Mouse (Mus musculus) mesoderm, embryonic 11.5 days (tissue): ENCODE results near the gene Edil3.

ENCODE experiments used
- DNase-seq: peaks from one replicate; pipeline ENCODE4 v3.0.0-alpha.2; 2012; ENCODE audit warnings: low read depth, low spot score

Gene Edil3

DNA sequence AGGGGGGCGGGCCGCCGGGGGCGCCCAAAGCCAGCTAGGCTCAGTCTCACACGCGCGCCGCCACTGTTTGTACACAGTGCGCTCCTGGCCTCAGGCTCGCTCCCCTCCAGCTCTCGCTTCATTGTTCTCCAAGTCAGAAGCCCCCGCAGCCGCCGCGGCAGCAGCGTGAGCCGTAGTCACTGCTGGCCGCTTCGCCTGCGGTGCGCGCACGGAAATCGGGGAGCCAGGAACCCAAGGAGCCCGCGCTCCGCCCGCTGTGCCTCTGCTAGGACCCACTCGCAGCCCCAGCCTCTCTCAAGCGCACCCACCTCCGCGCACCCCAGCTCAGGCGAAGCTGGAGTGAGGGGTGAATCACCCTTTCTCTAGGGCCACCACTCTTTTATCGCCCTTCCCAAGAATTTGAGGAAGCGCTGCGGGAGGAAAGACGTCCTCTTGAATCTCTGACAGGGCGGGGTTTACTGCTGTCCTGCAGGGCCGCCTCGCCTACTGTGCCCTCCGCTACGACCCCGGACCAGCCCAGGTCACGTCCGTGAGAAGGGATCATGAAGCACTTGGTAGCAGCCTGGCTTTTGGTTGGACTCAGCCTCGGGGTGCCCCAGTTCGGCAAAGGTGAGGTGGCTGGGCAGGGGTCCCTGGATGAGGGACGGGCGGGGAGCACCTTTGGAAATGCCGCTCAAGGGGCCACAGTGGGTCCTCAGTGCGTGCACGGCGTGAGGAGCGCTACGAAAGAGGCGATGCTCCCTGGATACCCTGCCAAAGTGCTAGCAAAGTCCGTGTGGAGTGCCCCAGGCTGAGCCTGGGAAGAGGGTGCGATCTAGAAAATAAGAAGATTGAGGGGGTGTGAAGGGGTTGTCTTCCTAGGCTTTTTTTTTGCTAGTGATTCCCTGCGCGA lies at the start of gene Edil3:
Gene Edil3, plus strand, starts transcription at position 33 of the 892 bp plus-strand sequence.
- peak; percentile 65 for DNase-seq

DNA sequence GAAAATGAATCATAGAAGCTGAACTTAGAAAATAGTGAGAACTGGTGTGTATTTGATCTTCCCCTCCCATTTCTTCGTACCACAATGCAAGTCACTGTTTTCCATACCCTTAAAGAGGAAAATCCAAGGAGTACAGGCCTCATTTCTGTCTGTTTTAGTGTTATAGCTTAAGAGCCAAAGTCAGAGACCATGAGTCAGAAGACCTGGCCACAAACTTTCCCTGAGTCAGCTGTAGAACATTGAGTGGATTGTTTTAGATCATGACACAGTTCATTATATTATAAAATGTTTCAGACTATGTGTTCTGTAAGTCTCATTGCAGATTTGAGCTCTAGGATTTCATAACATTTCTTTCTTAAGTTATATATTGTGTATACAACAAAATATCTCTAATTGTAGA lies 22.1 kb upstream of the Edil3 start:
- DNase-seq = no peak

DNA sequence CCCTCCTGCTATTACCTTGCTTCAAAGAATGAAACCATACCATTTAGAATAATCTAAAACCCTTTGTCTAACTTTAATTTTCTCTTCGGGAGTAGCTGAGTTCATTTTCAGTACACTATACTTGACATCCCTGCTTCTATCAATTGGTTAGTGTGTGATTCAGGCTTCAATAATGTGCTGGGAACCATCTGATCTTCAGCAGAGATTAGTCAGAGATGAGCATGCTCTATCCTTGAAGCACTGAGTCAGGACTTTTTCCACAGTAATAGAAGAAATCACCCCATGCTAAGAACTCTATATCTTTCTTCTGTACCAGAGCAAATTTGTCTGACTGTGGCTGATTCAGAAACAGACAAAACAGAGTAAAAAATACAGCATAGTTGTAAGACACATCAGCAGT lies 20.3 kb upstream of the Edil3 start:
- DNase-seq = no peak

DNA sequence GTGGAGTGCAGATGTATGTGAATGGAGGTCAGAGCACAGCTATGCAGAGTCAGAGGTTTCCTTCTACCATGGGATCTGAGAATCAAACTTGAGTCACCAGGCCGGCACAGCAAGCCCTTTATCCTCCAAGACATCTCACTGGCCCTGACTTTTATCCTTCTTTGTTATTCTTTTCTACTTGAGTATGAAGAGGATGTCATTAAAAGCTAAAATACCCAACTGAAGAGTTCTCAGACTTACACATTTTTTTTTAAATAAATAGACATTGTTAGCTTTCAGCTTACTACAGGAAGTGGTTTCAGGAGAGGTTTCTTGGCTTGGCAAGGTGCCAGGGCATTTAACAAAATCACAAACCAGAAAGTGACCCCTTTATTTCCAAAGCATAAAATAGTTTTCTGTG lies 15.4 kb upstream of the Edil3 start:
- no peak for DNase-seq

DNA sequence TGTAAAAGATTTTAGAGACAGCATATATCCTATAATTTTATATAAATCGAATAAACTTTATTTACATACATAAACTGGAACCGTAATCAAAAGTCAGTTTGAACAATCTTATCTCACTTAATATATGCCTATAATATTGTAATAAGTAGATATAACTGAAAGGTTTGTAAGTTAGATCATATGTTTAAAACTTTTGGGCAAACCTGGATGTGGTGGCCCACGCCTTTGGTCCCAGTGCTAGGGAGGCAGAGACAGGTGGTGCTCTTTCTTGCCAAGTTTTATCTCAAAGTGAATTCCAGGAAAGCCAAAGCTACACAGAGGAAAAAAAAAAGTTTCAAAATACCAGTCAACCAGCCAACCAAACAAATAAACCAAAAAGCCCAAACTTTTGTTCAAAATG lies 15.0 kb upstream of the Edil3 start:
- no peak for DNase-seq

DNA sequence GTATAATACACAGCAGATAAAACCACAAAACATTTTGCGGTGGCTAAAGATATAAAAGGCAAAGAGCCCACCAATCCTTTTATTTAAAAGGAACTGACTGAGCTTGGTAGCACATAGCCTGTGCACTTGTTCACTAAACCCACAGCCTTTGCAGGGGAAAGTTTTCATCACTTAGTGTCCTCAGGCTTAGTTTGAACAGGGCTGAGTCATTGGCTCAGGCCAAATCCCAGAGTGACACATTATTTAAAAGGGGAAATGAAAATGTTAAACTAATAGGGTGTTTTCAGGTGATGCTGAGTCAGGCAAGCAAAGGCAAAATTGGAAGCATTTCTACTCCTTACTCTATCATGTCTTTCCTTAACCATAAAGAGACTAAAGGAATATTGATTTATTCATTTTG lies 11.2 kb upstream of the Edil3 start:
- DNase-seq = no peak

DNA sequence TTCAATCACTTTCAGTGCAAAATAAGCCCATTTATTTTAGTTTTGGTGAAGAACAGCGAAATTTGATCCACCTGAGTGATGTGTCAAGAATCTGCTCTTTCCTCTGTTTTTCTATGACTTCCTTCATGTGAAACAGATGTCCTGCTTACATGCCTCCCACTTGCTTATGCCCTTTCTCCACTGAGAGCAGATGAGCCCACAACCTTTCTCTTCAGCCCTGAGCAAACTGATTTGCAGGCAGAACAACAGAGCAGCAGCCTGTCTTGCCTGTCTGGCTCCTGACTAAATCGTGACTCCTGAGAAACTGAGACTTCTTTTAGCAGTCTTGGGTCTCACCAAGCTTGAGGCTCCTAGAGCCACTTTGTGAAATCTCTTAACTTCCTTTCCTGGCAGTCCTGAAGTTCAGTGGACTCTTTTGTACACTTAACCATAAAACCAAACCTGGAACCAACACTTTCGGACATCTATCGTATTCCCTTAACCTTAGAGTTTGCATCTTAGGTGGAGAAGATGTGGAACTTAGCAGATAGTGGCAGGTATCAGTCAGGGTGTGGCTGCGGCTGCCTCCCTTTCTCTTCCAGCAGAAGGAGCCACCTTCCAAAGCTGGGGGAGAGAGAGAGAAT lies 475 bp upstream of the Edil3 start:
- DNase-seq = no peak

DNA sequence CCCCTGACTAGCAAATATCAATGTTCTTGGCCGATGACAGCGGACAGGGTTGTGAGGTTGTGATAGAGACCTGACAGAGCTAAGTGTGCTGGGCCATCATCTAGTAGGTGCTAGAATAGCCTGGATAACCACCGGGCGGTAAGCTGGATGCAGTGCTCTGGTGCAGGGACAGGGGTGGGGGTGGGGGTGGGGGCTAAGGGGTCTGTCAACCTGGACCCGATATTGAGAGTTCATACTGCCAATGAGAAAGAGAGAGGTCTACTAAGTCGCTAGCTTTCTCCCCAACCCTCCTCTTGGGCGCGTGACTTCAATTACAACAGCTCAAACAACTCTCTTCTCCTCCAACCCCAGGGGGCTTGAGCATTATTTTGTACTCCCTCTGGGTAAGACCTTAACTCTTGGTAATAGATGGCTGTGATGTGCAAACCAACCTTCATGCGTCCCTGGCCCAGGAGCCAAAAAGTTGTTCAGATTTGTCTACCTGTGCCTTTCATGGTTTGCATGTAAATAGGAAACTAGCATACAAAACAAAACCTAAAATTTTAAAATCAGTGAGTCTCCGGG lies 1.1 kb downstream of the Edil3 start:
- DNase-seq = no peak

DNA sequence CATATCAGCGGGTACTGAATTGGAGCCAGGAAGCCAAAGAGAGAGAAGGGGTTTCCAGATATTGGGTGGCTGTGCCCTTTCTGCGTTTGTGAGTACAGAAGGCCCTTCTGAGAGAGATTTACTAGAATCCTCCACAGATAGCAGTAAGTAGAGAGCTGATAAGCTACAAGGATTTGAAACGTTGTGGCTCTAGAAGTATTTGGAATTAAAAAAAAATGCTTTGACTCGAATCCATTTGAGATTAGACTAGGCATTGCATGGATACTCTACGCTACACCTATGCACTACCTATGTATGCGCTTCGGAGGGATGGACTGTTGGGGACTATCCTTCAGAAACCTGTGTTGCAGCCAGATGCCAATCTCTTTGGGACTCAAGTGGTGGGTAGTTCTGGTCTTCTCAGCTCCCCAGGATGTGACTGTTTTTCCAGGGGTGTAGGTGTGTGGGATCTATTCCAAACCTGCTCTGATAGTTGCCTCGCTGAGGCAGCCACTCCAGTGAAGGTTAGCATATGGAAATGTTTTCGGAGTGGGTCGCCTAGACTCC lies 1.8 kb downstream of the Edil3 start:
- DNase-seq = no peak

DNA sequence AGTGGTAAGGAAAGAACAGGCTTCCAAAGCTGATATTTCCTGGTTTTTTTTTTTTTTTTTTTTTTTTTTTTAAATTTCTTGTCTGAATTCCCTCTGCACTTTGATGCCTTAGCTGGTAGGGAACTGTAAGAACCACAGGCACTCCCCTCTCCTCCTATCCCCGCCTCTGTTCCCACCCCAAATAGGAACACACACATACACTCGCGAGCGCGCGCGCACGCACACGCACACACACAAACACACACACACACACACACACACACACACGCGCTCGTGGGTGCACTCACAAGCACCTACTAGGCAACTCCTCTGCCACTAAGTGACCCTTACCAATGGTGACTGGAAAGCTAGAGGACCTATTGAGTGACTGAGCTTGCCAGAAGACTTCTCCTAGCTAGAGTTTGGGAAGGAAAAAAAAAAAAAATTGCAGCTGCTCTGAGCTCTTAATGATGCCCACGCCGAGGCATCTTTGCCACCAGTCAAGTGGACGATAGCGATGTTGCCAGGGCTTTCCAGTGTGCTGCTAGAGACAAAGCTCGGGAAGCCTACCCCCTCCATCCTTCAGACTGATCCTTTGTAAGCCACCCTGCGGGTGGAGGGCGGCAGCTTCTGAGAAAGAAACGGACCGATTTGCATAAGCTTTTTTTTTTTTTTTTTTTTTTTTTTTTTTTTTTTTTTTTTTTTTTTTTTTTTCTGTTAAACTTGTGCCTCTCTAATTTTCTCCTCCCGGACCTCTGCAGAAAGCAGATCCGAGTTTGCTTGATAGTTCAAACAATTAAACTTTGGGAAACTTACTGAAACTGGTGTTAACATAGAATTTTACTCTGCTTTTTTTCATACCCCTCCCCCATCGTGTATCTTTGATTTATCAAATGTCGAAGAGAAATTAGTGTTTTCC lies 2.5 kb downstream of the Edil3 start:
- peak; percentile 71 for DNase-seq

DNA sequence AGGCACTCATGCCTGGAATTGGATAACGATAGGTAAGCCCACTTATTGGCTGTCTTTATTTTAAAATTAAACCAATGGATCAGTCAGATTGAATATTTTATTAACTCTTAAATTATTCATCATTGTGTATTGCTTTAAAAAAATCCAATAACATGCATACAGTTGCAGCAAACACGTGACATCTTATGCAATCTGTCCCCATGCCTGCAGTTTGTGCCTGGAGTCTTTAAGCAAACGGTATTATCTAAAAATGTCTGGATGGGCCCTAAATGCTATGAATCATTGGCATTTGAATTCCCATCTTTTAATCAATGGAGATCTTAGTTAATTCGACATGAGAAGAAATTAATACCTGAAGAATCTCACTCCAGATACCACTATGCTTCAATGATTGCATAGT lies 3.2 kb downstream of the Edil3 start:
- DNase-seq = no peak

DNA sequence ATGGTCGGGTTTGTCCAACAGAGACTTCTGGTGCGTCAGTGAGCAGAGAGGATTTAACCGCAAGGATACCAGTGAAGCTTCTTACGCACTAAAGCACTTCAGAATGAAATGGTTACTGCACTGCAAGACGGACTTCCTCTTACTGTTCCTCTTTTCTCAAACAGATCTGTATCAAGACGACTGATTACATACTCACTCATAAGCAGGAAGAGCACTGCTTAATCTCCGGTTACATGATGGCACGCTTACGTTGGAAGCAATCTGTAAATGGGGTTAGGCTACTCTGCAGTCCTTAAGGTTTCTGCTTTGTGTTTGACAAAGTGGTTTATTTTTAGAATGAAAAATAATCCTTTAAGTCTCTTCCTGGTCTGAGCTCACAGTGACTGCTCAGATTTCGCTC lies 7.1 kb downstream of the Edil3 start:
- no peak for DNase-seq

DNA sequence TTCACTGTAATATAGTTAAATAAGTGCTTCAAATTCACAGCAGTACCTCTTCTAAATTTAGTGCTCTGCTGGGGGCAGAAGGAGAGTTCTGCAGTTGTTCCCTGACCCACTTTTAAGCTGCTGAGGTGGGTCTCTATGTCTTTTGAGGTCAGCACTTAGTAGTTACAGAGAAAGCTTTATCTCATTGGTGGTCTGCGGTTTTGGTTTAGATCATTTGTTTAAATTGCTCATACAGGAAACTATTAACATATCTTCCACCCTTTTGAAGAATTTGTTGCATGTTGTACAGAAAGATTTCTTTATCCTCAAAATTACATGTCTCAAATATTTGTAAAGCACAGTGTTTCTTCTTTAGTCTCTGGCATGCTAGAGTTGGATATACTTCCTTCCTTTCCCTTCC lies 12.5 kb downstream of the Edil3 start:
- DNase-seq = no peak

DNA sequence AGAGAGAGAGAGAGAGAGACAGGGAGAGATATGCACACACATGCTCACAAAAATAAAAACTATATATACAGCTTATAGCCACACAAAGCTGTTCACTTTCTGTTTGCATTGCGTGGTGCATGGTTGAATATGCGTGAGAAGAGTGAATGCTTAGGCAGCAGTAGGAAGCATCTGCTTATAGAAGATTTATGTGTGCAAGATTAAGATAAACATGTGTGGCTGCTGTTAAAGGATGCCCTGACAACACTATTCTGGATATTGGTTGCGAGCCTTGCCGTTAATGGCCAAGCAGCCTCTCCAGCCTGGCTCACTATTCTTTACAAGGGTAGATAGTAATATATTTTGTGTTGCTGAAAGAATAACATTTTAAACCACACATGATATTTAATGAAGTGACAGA lies 28.5 kb downstream of the Edil3 start:
- no peak for DNase-seq

DNA sequence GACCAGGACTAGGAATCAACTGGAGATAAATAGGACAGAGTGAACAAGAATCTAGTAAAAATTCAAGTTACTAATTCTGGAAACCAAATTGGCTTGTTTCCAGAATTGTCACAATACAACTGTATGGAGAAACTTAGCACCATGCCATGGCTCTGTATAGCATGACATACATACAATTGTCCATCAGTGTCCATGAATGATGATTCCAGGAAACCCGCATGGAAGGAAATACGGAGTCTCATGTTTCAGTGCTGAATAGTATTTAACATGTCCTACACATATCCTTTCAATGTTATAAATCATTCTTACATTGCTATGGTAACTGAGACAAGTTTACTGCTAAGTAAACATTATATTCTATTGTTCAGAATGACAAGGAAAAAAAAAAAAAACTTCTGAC lies 58.7 kb downstream of the Edil3 start:
- DNase-seq = peak; percentile 6

DNA sequence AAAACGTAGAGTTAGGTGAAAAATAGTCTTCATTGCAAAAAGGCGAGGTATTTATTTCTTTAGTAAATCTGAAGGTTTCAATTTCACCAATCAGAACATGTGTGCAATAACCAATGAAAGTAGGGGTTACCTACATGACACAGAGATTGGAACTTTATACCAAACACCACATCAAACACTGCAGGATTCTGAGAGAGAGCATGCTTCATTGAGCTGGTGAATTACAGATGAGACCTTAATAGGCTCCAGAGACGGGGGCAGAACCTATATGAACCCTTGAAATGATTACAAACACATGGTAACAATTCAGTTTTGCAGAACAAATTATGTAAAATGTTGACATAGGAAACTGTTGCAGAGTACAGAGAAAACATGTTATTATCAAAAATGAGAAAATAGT lies 69.5 kb downstream of the Edil3 start:
- peak; percentile 14 for DNase-seq

DNA sequence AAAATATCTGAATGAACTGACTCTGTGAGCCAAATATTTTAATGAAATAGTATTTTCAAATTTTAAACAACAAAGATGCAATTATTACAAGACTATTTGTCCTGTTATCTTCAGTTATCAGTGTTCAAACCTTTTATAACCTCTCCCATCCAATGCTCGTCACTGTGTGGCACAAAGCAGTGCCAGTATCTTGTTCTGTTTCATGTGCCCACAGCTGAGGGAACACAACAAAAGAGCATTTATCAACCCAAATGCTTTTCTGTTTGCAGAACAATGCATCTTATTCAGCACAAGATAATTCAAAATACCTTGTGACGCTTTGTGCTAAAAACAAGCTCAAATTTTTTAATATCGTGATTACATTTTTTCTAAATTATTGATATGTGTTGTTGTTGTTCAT lies 78.8 kb downstream of the Edil3 start:
- no peak for DNase-seq

DNA sequence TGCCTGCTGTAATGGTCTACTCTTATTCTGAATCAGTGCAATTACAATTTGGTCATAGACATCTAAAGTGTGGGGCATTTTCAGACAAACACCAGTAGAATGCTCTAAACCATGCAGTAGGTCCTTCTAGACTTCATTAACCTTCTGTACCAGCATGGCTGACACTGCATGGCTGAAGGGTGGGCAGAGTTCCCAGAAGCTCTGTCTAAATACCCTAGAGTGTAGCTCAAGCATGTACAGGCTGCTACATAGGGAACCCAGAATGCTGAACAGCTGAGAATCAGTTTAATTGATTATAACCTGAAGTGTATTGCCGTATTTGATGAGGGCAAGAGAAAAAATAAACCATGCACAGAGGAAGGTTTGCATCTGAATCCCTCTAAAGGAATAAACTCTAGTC lies 86.1 kb downstream of the Edil3 start:
- DNase-seq = no peak

DNA sequence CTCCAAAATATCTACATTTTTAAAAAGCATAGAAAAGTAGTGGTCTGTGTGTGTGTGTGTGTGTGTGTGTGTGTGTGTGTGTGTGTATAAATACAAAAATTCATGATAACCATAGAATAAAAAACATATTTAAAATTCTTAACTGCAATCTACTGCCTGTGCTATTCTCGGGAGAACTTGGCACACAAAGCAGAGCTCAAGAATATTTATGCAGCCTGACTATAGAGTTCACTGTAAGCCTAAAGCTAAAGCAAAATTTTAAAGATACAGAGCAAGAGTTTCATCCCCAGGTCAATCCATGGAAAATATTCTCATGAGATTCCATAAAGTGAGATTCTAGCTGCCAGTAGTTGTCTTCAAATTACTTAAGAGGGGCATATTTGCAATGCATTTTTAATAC lies 86.9 kb downstream of the Edil3 start:
- no peak for DNase-seq

DNA sequence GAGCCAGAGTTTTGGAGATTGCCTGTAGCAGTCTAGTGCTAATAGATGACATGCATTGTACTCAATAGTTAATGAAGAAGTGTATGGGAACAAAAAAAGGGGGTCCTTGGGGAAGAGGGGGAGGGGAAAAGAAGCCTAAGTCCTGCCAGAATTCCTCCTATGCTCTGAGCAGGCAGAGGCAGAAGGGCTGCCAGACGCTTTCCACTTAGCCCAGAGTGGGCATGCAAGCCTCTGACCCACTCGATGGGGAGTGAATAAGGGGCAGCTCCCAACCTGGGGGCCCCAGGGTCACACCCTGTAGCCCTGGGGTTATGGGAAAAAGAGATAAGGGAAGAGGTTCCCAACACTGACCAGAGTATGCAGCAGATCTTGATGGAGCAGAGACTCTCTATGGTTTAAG lies 95.2 kb downstream of the Edil3 start:
- no peak for DNase-seq

DNA sequence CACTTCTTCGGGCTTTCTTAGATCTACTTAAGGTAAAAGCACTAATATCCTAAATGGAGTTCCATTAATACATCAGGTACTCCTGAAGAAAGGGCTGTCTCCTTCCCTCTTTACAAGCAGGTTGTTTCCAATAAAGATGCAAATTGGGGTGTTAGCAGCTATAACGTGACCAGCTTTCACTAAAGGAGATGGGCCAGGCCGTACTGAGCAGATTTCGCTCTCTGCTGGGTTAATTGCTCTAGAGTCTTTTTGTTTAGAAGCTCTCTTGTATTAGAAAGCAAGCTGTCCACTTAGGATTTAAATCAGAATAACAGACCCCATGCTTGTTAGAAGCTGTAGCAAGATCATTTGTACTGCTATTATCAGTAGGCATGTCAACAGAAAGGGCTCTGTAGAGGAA lies 108.4 kb downstream of the Edil3 start:
- DNase-seq = no peak

DNA sequence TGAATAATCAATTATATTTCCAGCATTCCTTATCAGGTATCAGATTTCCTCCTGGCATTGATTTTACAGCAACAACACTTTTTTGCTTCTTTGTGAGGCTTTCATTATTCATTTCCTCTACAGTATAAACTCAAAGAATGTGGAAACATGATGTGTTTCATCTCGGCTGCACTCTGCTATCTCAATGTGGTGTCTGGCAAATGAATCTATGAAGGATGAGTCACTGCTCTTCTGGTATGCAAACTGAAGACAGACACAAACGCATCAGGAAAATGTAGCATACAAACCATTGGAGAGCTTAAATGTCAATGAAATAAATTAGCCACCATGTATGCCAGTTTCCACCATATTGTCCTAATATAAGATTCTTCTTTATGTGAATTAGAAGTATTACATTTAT lies 117.3 kb downstream of the Edil3 start:
- no peak for DNase-seq
